Mouse (Mus musculus): Measurements from ENCODE around the gene Ndufa9. TPM values are rescaled to one million over a fixed set of nuclear protein-coding genes. Genes with fewer than 3 reads are reported as not detected.

The Ndufa9 gene
- polyA plus RNA-seq, 1 experiment: 35.2 TPM

DNA sequence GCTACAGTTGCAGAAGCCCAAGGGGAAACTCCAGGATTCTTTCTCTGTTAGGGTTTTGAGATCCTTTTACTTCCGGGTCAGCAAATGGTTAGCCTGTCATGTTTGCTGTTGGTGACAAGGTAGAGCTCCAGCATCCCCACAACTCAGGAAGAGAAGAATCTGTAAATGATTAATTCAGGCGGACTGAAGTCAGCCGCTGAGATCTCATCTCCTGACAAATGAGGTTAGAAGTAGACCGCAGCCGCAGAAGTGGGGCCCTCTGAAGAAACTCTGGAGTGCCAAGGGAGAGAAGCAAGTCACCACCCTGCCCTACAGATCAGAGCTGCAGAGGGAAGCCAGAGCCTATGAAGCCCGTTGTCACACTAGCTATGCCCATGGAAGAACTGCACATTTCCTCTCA, 71.0 kb downstream of the Ndufa9 start:
- no peak for DNase-seq (ENCODE audit: low read depth in 1 of 2, low spot score in 2 of 2)
- Histone ChIP-seq H3K36me3 (ENCODE audit: control insufficient read depth, insufficient read depth, low read length) (no peaks in the 10 kb centered on the region), H3K27ac (ENCODE audit: insufficient read depth, low read length) (no peak overlapping the region), H3K4me1 (ENCODE audit: control insufficient read depth, insufficient read depth, insufficient read length) (no peaks in the 10 kb centered on the region), H3K27me3 (ENCODE audit: control insufficient read depth, insufficient read depth, low read length) (no peaks in the 10 kb centered on the region), H3K4me3 (ENCODE audit: extremely low read depth, insufficient read depth, insufficient read length) (no peak overlapping the region)
- WGBS: 84% methylated on average over 6 of the region's 6 CpGs
- TF ChIP-seq CTCF (IDR thresholded peaks at IDR 0.05; ENCODE audit: extremely low read depth, insufficient read depth, insufficient read length, insufficient replicate concordance) (no peak), POLR2A (IDR thresholded peaks at IDR 0.05; ENCODE audit: low read depth, low read length) (no peak)

DNA sequence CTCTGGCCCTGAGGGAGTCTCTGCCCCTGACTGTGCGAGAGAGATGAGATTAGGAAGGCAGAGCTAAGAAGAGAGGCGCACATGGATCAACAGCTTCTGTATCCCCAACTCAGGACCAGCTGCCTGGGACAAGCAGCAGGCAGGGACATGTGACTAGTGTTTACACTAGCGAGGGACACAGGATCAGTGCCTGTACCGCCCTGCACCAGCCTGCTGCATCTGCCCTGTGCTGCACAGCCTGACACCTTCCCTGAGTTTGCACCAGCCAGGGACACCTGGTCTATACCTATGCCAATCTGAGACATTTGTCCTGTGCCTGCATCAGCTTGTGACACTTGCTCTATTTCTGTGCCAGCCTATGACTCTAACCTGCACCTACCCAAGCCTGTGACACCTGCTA, 75.1 kb downstream of the Ndufa9 start:
- TF ChIP-seq POLR2A (IDR thresholded peaks at IDR 0.05; ENCODE audit: low read depth, low read length): no peak
- TF ChIP-seq CTCF (IDR thresholded peaks at IDR 0.05; ENCODE audit: extremely low read depth, insufficient read depth, insufficient read length, insufficient replicate concordance): no peak
- no peaks in the 10 kb centered on the region for H3K36me3 ChIP-seq (ENCODE audit: control insufficient read depth, insufficient read depth, low read length)
- DNase-seq (ENCODE audit: low read depth in 1 of 2, low spot score in 2 of 2): no peak
- H3K4me3 ChIP-seq (ENCODE audit: extremely low read depth, insufficient read depth, insufficient read length): no peak overlapping the region
- no peak overlapping the region for H3K27ac ChIP-seq (ENCODE audit: insufficient read depth, low read length)
- H3K27me3 ChIP-seq (ENCODE audit: control insufficient read depth, insufficient read depth, low read length): no peaks in the 10 kb centered on the region
- no peaks in the 10 kb centered on the region for H3K4me1 ChIP-seq (ENCODE audit: control insufficient read depth, insufficient read depth, insufficient read length)
- WGBS: 81% methylated on average over 4 of the region's 4 CpGs

GRCm38 (mm10) chr6:126772326-126772725, 76.6 kb downstream of the Ndufa9 start:
- H3K36me3 ChIP-seq (ENCODE audit: control insufficient read depth, insufficient read depth, low read length): no peaks in the 10 kb centered on the region
- no peak overlapping the region for H3K4me3 ChIP-seq (ENCODE audit: extremely low read depth, insufficient read depth, insufficient read length)
- no peak for DNase-seq (ENCODE audit: low read depth in 1 of 2, low spot score in 2 of 2)
- TF ChIP-seq POLR2A (IDR thresholded peaks at IDR 0.05; ENCODE audit: low read depth, low read length) (no peak), CTCF (IDR thresholded peaks at IDR 0.05; ENCODE audit: extremely low read depth, insufficient read depth, insufficient read length, insufficient replicate concordance) (no peak)
- H3K27me3 ChIP-seq (ENCODE audit: control insufficient read depth, insufficient read depth, low read length): no peaks in the 10 kb centered on the region
- no peak overlapping the region for H3K27ac ChIP-seq (ENCODE audit: insufficient read depth, low read length)
- 79% methylated on average over 4 of the region's 4 CpGs for WGBS
- no peaks in the 10 kb centered on the region for H3K4me1 ChIP-seq (ENCODE audit: control insufficient read depth, insufficient read depth, insufficient read length)

Other genes with a start within 250 kb of the Ndufa9 start
- 0.06 TPM in 2 replicates for gene Kcna1, start 202.8 kb downstream of the Ndufa9 start, polyA plus RNA-seq (2012; rRNA removed)
- gene Kcna6, start 108.5 kb downstream of the Ndufa9 start, polyA plus RNA-seq (2012; rRNA removed): 0.05 and 0.16 TPM in 2 replicates
- not detected in 2 replicates for gene Akap3, start 4.0 kb upstream of the Ndufa9 start, polyA plus RNA-seq (2012; rRNA removed)
- 0.20 and 0.25 TPM in 2 replicates for gene Dyrk4, start 72.7 kb upstream of the Ndufa9 start, polyA plus RNA-seq (2012; rRNA removed)
- 3.2 and 4.1 TPM in 2 replicates for gene Rad51ap1, start 90.5 kb upstream of the Ndufa9 start, polyA plus RNA-seq (2012; rRNA removed)
- gene D6Wsu163e, start 90.8 kb upstream of the Ndufa9 start, polyA plus RNA-seq (2012; rRNA removed): 3.0 and 4.4 TPM in 2 replicates
- not detected in 2 replicates for gene Fgf6, start 166.4 kb upstream of the Ndufa9 start, polyA plus RNA-seq (2012; rRNA removed)
- not detected in 2 replicates for gene Fgf23, start 223.8 kb upstream of the Ndufa9 start, polyA plus RNA-seq (2012; rRNA removed)

All from spleen, adult 2 months (tissue).